Mouse (Mus musculus) spleen, embryonic (tissue): ENCODE data around the gene Isg15.

ENCODE experiments used
- CTCF ChIA-PET: fragments of 350-600 bp; sonication (Branson Sonifier 250); formaldehyde crosslinking; loops from one replicate; lab custom pipeline; 2022; lab: Charles Lee

Isg15 gene

GRCm38 (mm10) chr4:156203001-156203412 lies 2.4 kb upstream of the Isg15 start, which contains the start of gene AW011738:
TSS of gene AW011738 (plus strand) at chr4:156203304.
- CTCF ChIA-PET: no interaction called here

- CTCF ChIA-PET: no interaction called here
These were observed 1.9 kb upstream of the Isg15 start for GRCm38 (mm10) chr4:156202462-156202893.

GRCm38 (mm10) chr4:156197829-156198205 lies 2.8 kb downstream of the Isg15 start:
- CTCF ChIA-PET: interaction anchor here (0.6 to 0.9 kb wide), 2 partner anchors 25 to 120 kb away, joined by 3 to 10 read pairs; no protein-coding TSS in a partner anchor

- CTCF ChIA-PET: interaction anchor here (0.6 kb wide), 1 partner anchor 24 kb away, joined by 3 read pairs; no protein-coding TSS in a partner anchor
These were observed 3.3 kb downstream of the Isg15 start, which contains the start of gene Agrn for GRCm38 (mm10) chr4:156197131-156197828. TSS of gene Agrn (minus strand) at chr4:156197488.

- CTCF ChIA-PET: no interaction called here
These were observed 4.4 kb downstream of the Isg15 start for GRCm38 (mm10) chr4:156195927-156196870.

GRCm38 (mm10) chr4:156194346-156194745 lies 6.3 kb downstream of the Isg15 start:
- CTCF ChIA-PET: no interaction called here

- CTCF ChIA-PET: no interaction called here
These were observed 6.7 kb downstream of the Isg15 start for GRCm38 (mm10) chr4:156193906-156194305.

GRCm38 (mm10) chr4:156193200-156193590 lies 7.4 kb downstream of the Isg15 start:
- CTCF ChIA-PET: no interaction called here

- CTCF ChIA-PET: interaction anchor here (0.6 kb wide), 1 partner anchor 9 kb away, joined by 4 read pairs; no protein-coding TSS in a partner anchor
These were observed 8.0 kb downstream of the Isg15 start for GRCm38 (mm10) chr4:156192421-156193199.

GRCm38 (mm10) chr4:156188811-156189323 lies 11.8 kb downstream of the Isg15 start:
- CTCF ChIA-PET: no interaction called here

- CTCF ChIA-PET: no interaction called here
These were observed 12.3 kb downstream of the Isg15 start for GRCm38 (mm10) chr4:156188162-156188810.

- CTCF ChIA-PET: no interaction called here
These were observed 14.4 kb downstream of the Isg15 start for GRCm38 (mm10) chr4:156185950-156186850.

- CTCF ChIA-PET: no interaction called here
These were observed 15.1 kb downstream of the Isg15 start for GRCm38 (mm10) chr4:156185456-156185949.

GRCm38 (mm10) chr4:156184291-156184954 lies 16.2 kb downstream of the Isg15 start:
- CTCF ChIA-PET: no interaction called here

- CTCF ChIA-PET: no interaction called here
These were observed 16.9 kb downstream of the Isg15 start for GRCm38 (mm10) chr4:156183747-156184146.

GRCm38 (mm10) chr4:156177630-156178029 lies 23.0 kb downstream of the Isg15 start:
- CTCF ChIA-PET: no interaction called here

- CTCF ChIA-PET: no interaction called here
These were observed 28.8 kb downstream of the Isg15 start for GRCm38 (mm10) chr4:156171828-156172227.

GRCm38 (mm10) chr4:156169129-156169528 lies 31.5 kb downstream of the Isg15 start:
- CTCF ChIA-PET: no interaction called here

- CTCF ChIA-PET: no interaction called here
These were observed 32.0 kb downstream of the Isg15 start for GRCm38 (mm10) chr4:156168611-156169010.
